Mouse (Mus musculus) intestine, embryonic 14.5 days (tissue): ENCODE results near the gene Babam1. TPM values are rescaled to one million over a fixed set of nuclear protein-coding genes. Genes with fewer than 3 reads are reported as not detected.

Experiments used
- ATAC-seq: fragments of 200-750 bp; cut with Nextera tagmentation; replicated peaks from 2 replicates; pipeline ENCODE4 v1.8.0; 2017; ENCODE audit warnings: low read depth, moderate number of reproducible peaks, moderate TSS enrichment, moderate library complexity; ENCODE audit not compliant: low FRiP score, low TSS enrichment
- DNase-seq: peaks from one replicate; pipeline ENCODE4 v3.0.0-alpha.2; 2018; ENCODE audit warnings: low spot score
- H3K27ac ChIP-seq: fragments of 300-500 bp; sonication (generic); 2 replicates; pipeline ENCODE4 v1.5.1; 2014; ENCODE audit warnings: low read depth, mild to moderate bottlenecking, control low read depth
- H3K27me3 ChIP-seq: fragments of 300-500 bp; sonication (generic); replicated peaks from 2 replicates; pipeline ENCODE4 v1.6.1; 2014; ENCODE audit warnings: low read length, control low read depth; ENCODE audit not compliant: control insufficient read depth, insufficient read depth
- H3K36me3 ChIP-seq: fragments of 300-500 bp; sonication (generic); 2 replicates; pipeline ENCODE4 v1.6.1; 2014; ENCODE audit warnings: low read length, control low read depth; ENCODE audit not compliant: control insufficient read depth, insufficient read depth
- H3K4me1 ChIP-seq: fragments of 300-500 bp; sonication (generic); replicated peaks from 2 replicates; pipeline ENCODE4 v1.6.1; 2014; ENCODE audit warnings: low read length, control low read depth, mixed read lengths; ENCODE audit not compliant: control insufficient read depth, insufficient read depth
- H3K4me2 ChIP-seq: fragments of 300-500 bp; sonication (generic); 2 replicates; pipeline ENCODE4 v1.6.1; 2014; ENCODE audit warnings: low read length
- H3K4me3 ChIP-seq: fragments of 300-500 bp; sonication (generic); 2 replicates; pipeline ENCODE4 v1.5.1; 2014; ENCODE audit warnings: low read depth, low read length, control low read depth, mixed read lengths
- H3K9ac ChIP-seq: fragments of 300-500 bp; sonication (generic); 2 replicates; pipeline ENCODE4 v1.6.1; 2014; ENCODE audit warnings: mild to moderate bottlenecking, low read length
- H3K9me3 ChIP-seq: fragments of 300-500 bp; sonication (generic); 2 replicates; pipeline ENCODE4 v1.6.1; 2016; ENCODE audit warnings: low read length, control low read depth; ENCODE audit not compliant: control insufficient read depth
- WGBS: fragments of 180-500 bp; shearing (Covaris S2); extraction: QIAGEN DNeasy Blood & Tissue Kit; methylation state at CpG from one replicate; pipeline ENCODE4 v1.1.7; 2014; 5-methylcytosine and 5-hydroxymethylcytosine counted together
- polyA plus RNA-seq: library from polyadenylated mRNA; unstranded; fragments of >200 nt; fragmentation: Nextera tagmentation; extraction: Ambion mirVana; gene quantifications from 2 replicates; pipeline ENCODE4 v1.2.1, GENCODE M21; 2014

Babam1 gene
- polyA plus RNA-seq, 1 experiment from 2014 or later = 95.1 TPM

DNA sequence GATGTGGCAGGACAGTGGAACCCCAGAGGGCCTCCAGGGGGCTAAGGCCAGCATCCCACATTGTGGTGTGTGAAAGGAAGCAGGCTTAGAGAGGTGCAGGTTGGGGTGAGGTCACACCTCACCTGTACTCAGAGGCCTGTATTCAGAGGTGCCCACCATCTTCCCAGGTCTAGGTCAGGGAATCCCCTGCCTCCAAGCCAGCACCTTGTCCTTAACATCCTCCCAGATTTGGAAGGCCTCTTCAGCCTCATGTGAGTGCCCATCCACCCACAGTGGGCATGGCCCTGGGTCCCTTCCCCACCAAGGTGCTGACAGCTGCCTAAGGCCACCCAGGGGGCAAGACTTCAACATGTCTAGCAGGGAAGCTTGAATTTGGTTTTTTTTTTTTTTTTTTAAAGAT lies 4.8 kb downstream of the Babam1 start:
- H3K4me3 ChIP-seq = no peak overlapping the region
- DNase-seq (no peak), ATAC-seq (no peak)
- H3K4me2 ChIP-seq = no peak overlapping the region
- H3K4me1 ChIP-seq = peaks cover 16% of the 10 kb centered on the region
- H3K9ac ChIP-seq = no peak overlapping the region
- no peaks in the 10 kb centered on the region for H3K27me3 ChIP-seq
- no peaks in the 10 kb centered on the region for H3K9me3 ChIP-seq
- H3K36me3 ChIP-seq = peaks cover 19% of the 10 kb centered on the region
- no peak overlapping the region for H3K27ac ChIP-seq

DNA sequence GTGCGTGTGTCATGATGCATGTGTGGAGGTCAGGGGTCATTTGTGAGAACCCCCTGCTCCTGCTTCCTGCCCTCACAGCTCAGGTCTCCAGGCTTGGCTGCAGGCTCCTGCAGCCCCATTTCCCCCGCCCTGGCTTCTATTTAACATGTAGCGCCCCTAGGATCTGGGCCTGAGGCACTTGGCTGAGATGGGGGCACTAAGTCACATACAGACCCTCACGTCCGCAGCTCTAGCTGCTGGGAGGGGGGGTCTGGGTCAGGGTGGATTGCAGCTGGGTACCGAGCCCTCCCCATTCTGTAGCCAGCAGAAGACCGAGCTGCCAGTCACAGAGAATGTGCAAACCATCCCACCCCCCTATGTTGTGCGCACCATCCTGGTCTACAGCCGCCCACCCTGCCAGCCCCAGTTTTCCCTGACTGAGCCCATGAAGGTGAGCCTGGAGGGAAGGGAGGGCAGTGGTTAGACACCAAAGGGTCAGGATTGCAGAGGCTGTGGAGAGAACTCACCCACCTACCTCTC lies 5.8 kb downstream of the Babam1 start:
- H3K9me3 ChIP-seq = no peaks in the 10 kb centered on the region
- peaks cover 24% of the 10 kb centered on the region for H3K36me3 ChIP-seq
- no peak overlapping the region for H3K9ac ChIP-seq
- no peak for ATAC-seq
- peak; percentile 45 for DNase-seq
- 93% methylated on average over 9 of the region's 9 CpGs for WGBS
- no peaks in the 10 kb centered on the region for H3K27me3 ChIP-seq
- H3K4me1 ChIP-seq = peaks cover 14% of the 10 kb centered on the region
- no peak overlapping the region for H3K4me2 ChIP-seq
- H3K27ac ChIP-seq = no peak overlapping the region
- H3K4me3 ChIP-seq = no peak overlapping the region

- ATAC-seq = no peak
- Histone ChIP-seq H3K4me1 (peaks cover 11% of the 10 kb centered on the region), H3K36me3 (peaks cover 29% of the 10 kb centered on the region), H3K4me3 (no peak overlapping the region), H3K27ac (no peak overlapping the region), H3K4me2 (no peak overlapping the region), H3K9ac (no peak overlapping the region), H3K9me3 (no peaks in the 10 kb centered on the region), H3K27me3 (no peaks in the 10 kb centered on the region)
- WGBS = 69% methylated on average over 6 of the region's 6 CpGs
- DNase-seq = peak; percentile 51
Observed at GRCm38 (mm10) chr8:71403107-71403885, 6.6 kb downstream of the Babam1 start.

GRCm38 (mm10) chr8:71404011-71404410 lies 7.3 kb downstream of the Babam1 start:
- DNase-seq = peak; percentile 40
- WGBS = 89% methylated on average over 8 of the region's 8 CpGs

DNA sequence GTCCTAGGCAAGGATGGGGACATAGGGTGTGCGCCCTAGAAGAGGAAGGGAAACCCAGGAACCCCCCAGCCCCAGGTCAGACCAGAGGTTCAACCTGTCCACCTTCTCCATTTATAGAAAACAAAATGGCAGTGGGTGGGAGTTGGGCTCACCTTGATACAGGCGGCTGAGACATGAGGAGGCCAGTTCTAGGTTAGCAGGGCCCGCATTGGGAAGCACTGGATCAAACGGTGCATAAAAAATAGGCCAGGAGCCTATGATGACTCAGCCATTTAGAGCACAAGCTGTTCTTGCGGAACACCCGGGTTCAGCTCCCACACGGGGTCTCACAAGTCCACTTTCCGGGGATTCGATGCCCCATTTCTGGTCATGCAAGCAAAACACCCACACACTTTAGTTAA lies 8.3 kb downstream of the Babam1 start:
- no peak overlapping the region for H3K9ac ChIP-seq
- no peak overlapping the region for H3K27ac ChIP-seq
- 0 out of 2 replicates have a peak overlapping the region, but pooled peaks have one; percentile 83 for H3K4me2 ChIP-seq
- H3K27me3 ChIP-seq = no peaks in the 10 kb centered on the region
- peaks cover 11% of the 10 kb centered on the region for H3K4me1 ChIP-seq
- no peaks in the 10 kb centered on the region for H3K9me3 ChIP-seq
- peaks cover 29% of the 10 kb centered on the region for H3K36me3 ChIP-seq
- ATAC-seq (no peak), DNase-seq (peak; percentile 52)
- 89% methylated on average over 9 of the region's 9 CpGs for WGBS
- H3K4me3 ChIP-seq = peak overlapping the region; percentile 74; the same call in 1 of the 2 replicates

More at GRCm38 (mm10) chr8:71404011-71404410, 7.3 kb downstream of the Babam1 start:
- peaks cover 11% of the 10 kb centered on the region for H3K4me1 ChIP-seq
- ATAC-seq = no peak
- H3K36me3 ChIP-seq = peaks cover 30% of the 10 kb centered on the region
- no peak overlapping the region for H3K9ac ChIP-seq
- no peaks in the 10 kb centered on the region for H3K9me3 ChIP-seq
- H3K4me2 ChIP-seq = no peak overlapping the region
- no peaks in the 10 kb centered on the region for H3K27me3 ChIP-seq
- H3K27ac ChIP-seq = no peak overlapping the region
- H3K4me3 ChIP-seq = no peak overlapping the region

- Histone ChIP-seq H3K9ac (peak within 1 kb of the TSS; percentile 62), H3K27ac (no peak within 1 kb of the TSS), H3K36me3 (peaks cover 27% of the 10 kb centered on the region), H3K9me3 (no peaks in the 10 kb centered on the region), H3K27me3 (no peaks in the 10 kb centered on the region), H3K4me2 (peak within 1 kb of the TSS; percentile 83), H3K4me3 (peak within 1 kb of the TSS; percentile 74), H3K4me1 (peaks cover 11% of the 10 kb centered on the region)
- peak; percentile 100 for DNase-seq
- ATAC-seq = peak; percentile 80
- 18% methylated on average over 31 of the region's 33 CpGs for WGBS
Observed at GRCm38 (mm10) chr8:71405401-71406098, 8.9 kb downstream of the Babam1 start, which contains the start of gene Ankle1. Ankle1 (plus strand) TSS chr8:71406010.

GRCm38 (mm10) chr8:71406099-71407015 lies 9.7 kb downstream of the Babam1 start:
- Histone ChIP-seq H3K9me3 (no peaks in the 10 kb centered on the region), H3K9ac (peak overlapping the region; percentile 62), H3K27ac (no peak overlapping the region), H3K4me2 (peak overlapping the region; percentile 83), H3K4me1 (peaks cover 11% of the 10 kb centered on the region), H3K4me3 (peak overlapping the region; percentile 74), H3K36me3 (peaks cover 27% of the 10 kb centered on the region), H3K27me3 (no peaks in the 10 kb centered on the region)
- WGBS = under 1% methylated on average over 53 of the region's 55 CpGs
- ATAC-seq = peak; percentile 80
- peak; percentile 89 for DNase-seq

DNA sequence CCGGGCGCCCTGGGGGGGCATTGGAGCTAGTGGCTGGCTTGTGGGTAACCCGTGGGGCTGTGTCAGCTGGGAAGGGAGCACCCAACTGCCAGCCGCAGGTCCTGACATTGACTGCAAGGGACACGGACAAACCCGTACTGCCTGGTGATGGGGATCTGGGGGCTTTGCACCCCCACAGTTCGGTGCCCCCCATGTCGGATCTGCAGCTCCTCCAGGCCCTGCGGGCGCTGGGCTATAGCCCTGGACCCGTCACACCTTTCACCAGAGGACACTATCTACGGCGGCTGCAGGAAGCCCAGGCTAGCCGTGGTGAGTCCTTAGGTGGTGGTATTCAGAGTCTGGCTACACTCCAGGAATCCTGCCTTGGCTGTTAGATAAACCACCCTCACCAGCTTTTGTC lies 10.8 kb downstream of the Babam1 start:
- Histone ChIP-seq H3K4me3 (no peak overlapping the region), H3K9ac (no peak overlapping the region), H3K9me3 (no peaks in the 10 kb centered on the region), H3K36me3 (peaks cover 27% of the 10 kb centered on the region), H3K4me2 (no peak overlapping the region; the same call in 1 of the 2 replicates), H3K27me3 (no peaks in the 10 kb centered on the region), H3K4me1 (peaks cover 11% of the 10 kb centered on the region), H3K27ac (no peak overlapping the region)
- no peak for ATAC-seq
- peak; percentile 28 for DNase-seq
- WGBS = 94% methylated on average over 14 of the region's 14 CpGs
